Mouse (Mus musculus): Measurements from ENCODE around the gene Nck2. TPM values are rescaled to one million over a fixed set of nuclear protein-coding genes. Genes with fewer than 3 reads are reported as not detected.

Gene Nck2
- polyA plus RNA-seq, 1 experiment from 2014 or later: 37.0 TPM

GRCm38 (mm10) chr1:43477954-43478353 is 33.6 kb downstream of the Nck2 start:
- WGBS: 88% methylated on average over 3 of the region's 3 CpGs
- Histone ChIP-seq H3K4me1 (peaks cover 34% of the 10 kb centered on the region), H3K27me3 (ENCODE audit: insufficient read depth, poor library complexity, severe bottlenecking) (no peaks in the 10 kb centered on the region), H3K36me3 (no peaks in the 10 kb centered on the region), H3K9me3 (no peaks in the 10 kb centered on the region), H3K27ac (no peak overlapping the region), H3K4me3 (no peak overlapping the region)
- no peak for DNase-seq (ENCODE audit: low spot score)

- Histone ChIP-seq H3K27me3 (ENCODE audit: insufficient read depth, poor library complexity, severe bottlenecking) (no peaks in the 10 kb centered on the region), H3K27ac (no peak overlapping the region), H3K4me3 (no peak overlapping the region), H3K36me3 (0 out of 2 replicates have a peak, but pooled peaks cover 2% of the 10 kb centered on the region), H3K4me1 (peaks cover 21% of the 10 kb centered on the region), H3K9me3 (no peaks in the 10 kb centered on the region)
- DNase-seq (ENCODE audit: low spot score): no peak
- WGBS: 92% methylated on average over 9 of the region's 9 CpGs
These were observed 40.8 kb downstream of the Nck2 start for GRCm38 (mm10) chr1:43485204-43485603.

GRCm38 (mm10) chr1:43486500-43486899 is 42.1 kb downstream of the Nck2 start:
- Histone ChIP-seq H3K4me1 (peaks cover 21% of the 10 kb centered on the region), H3K27ac (no peak overlapping the region), H3K4me3 (no peak overlapping the region), H3K36me3 (0 out of 2 replicates have a peak, but pooled peaks cover 2% of the 10 kb centered on the region), H3K27me3 (ENCODE audit: insufficient read depth, poor library complexity, severe bottlenecking) (no peaks in the 10 kb centered on the region), H3K9me3 (no peaks in the 10 kb centered on the region)
- no peak for DNase-seq (ENCODE audit: low spot score)
- WGBS: 72% methylated on average over 3 of the region's 3 CpGs

GRCm38 (mm10) chr1:43486956-43487722 is 42.8 kb downstream of the Nck2 start:
- WGBS: 86% methylated on average over 3 of the region's 3 CpGs

GRCm38 (mm10) chr1:43489311-43489710 is 44.9 kb downstream of the Nck2 start:
- DNase-seq (ENCODE audit: low spot score): no peak
- no peak overlapping the region for H3K4me3 ChIP-seq
- no peaks in the 10 kb centered on the region for H3K27me3 ChIP-seq (ENCODE audit: insufficient read depth, poor library complexity, severe bottlenecking)
- H3K27ac ChIP-seq: no peak overlapping the region
- no peaks in the 10 kb centered on the region for H3K9me3 ChIP-seq
- H3K36me3 ChIP-seq: 0 out of 2 replicates have a peak, but pooled peaks cover 1% of the 10 kb centered on the region
- peaks cover 13% of the 10 kb centered on the region for H3K4me1 ChIP-seq

More at GRCm38 (mm10) chr1:43486956-43487722, 42.8 kb downstream of the Nck2 start:
- Histone ChIP-seq H3K27me3 (ENCODE audit: insufficient read depth, poor library complexity, severe bottlenecking) (no peaks in the 10 kb centered on the region), H3K9me3 (no peaks in the 10 kb centered on the region), H3K27ac (no peak overlapping the region), H3K4me3 (no peak overlapping the region), H3K4me1 (peaks cover 17% of the 10 kb centered on the region), H3K36me3 (0 out of 2 replicates have a peak, but pooled peaks cover 2% of the 10 kb centered on the region)
- DNase-seq (ENCODE audit: low spot score): no peak

- Histone ChIP-seq H3K27ac (no peak overlapping the region), H3K9me3 (no peaks in the 10 kb centered on the region), H3K4me1 (peaks cover 5% of the 10 kb centered on the region), H3K27me3 (ENCODE audit: insufficient read depth, poor library complexity, severe bottlenecking) (no peaks in the 10 kb centered on the region), H3K4me3 (no peak overlapping the region), H3K36me3 (no peaks in the 10 kb centered on the region)
- 91% methylated on average over 8 of the region's 8 CpGs for WGBS
- DNase-seq (ENCODE audit: low spot score): no peak
These were observed 47.3 kb downstream of the Nck2 start for GRCm38 (mm10) chr1:43491506-43492269.

GRCm38 (mm10) chr1:43492803-43493437 is 48.5 kb downstream of the Nck2 start:
- Histone ChIP-seq H3K4me3 (no peak overlapping the region), H3K4me1 (peaks cover 4% of the 10 kb centered on the region), H3K9me3 (no peaks in the 10 kb centered on the region), H3K27me3 (ENCODE audit: insufficient read depth, poor library complexity, severe bottlenecking) (no peaks in the 10 kb centered on the region), H3K36me3 (no peaks in the 10 kb centered on the region), H3K27ac (no peak overlapping the region)
- no peak for DNase-seq (ENCODE audit: low spot score)
- WGBS: 93% methylated on average over 3 of the region's 3 CpGs

- H3K36me3 ChIP-seq: no peaks in the 10 kb centered on the region
- no peaks in the 10 kb centered on the region for H3K9me3 ChIP-seq
- H3K27ac ChIP-seq: no peak overlapping the region
- no peaks in the 10 kb centered on the region for H3K27me3 ChIP-seq (ENCODE audit: insufficient read depth, poor library complexity, severe bottlenecking)
- H3K4me3 ChIP-seq: no peak overlapping the region
- WGBS: 58% methylated on average over 4 of the region's 4 CpGs
- peaks cover 7% of the 10 kb centered on the region for H3K4me1 ChIP-seq
- DNase-seq (ENCODE audit: low spot score): no peak
These were observed 51.7 kb downstream of the Nck2 start for GRCm38 (mm10) chr1:43496051-43496450.

- no peak overlapping the region for H3K4me3 ChIP-seq
- H3K27me3 ChIP-seq (ENCODE audit: insufficient read depth, poor library complexity, severe bottlenecking): no peaks in the 10 kb centered on the region
- H3K36me3 ChIP-seq: no peaks in the 10 kb centered on the region
- no peak for DNase-seq (ENCODE audit: low spot score)
- H3K4me1 ChIP-seq: peaks cover 7% of the 10 kb centered on the region
- H3K9me3 ChIP-seq: no peaks in the 10 kb centered on the region
- no peak overlapping the region for H3K27ac ChIP-seq
- 84% methylated on average over 3 of the region's 3 CpGs for WGBS
These were observed 52.6 kb downstream of the Nck2 start for GRCm38 (mm10) chr1:43496993-43497392.

GRCm38 (mm10) chr1:43497951-43498350 is 53.6 kb downstream of the Nck2 start:
- Histone ChIP-seq H3K4me3 (no peak overlapping the region), H3K9me3 (no peaks in the 10 kb centered on the region), H3K36me3 (no peaks in the 10 kb centered on the region), H3K27me3 (ENCODE audit: insufficient read depth, poor library complexity, severe bottlenecking) (no peaks in the 10 kb centered on the region), H3K4me1 (peaks cover 12% of the 10 kb centered on the region), H3K27ac (no peak overlapping the region)
- DNase-seq (ENCODE audit: low spot score): no peak
- 87% methylated on average over 6 of the region's 6 CpGs for WGBS

- DNase-seq (ENCODE audit: low spot score): no peak
- whole genome bisulfite sequencing: 90% methylated on average over 5 of the region's 5 CpGs
- H3K9me3 ChIP-seq: no peaks in the 10 kb centered on the region
- peaks cover 27% of the 10 kb centered on the region for H3K4me1 ChIP-seq
- H3K27ac ChIP-seq: no peak overlapping the region
- H3K4me3 ChIP-seq: no peak overlapping the region
- no peaks in the 10 kb centered on the region for H3K36me3 ChIP-seq
- H3K27me3 ChIP-seq (ENCODE audit: insufficient read depth, poor library complexity, severe bottlenecking): no peaks in the 10 kb centered on the region
These were observed 55.7 kb downstream of the Nck2 start for GRCm38 (mm10) chr1:43500121-43500520.

- no peak overlapping the region for H3K27ac ChIP-seq
- H3K4me1 ChIP-seq: peaks cover 26% of the 10 kb centered on the region
- H3K36me3 ChIP-seq: no peaks in the 10 kb centered on the region
- H3K4me3 ChIP-seq: no peak overlapping the region
- WGBS: 91% methylated on average over 6 of the region's 6 CpGs
- H3K27me3 ChIP-seq (ENCODE audit: insufficient read depth, poor library complexity, severe bottlenecking): no peaks in the 10 kb centered on the region
- no peak for DNase-seq (ENCODE audit: low spot score)
- H3K9me3 ChIP-seq: no peaks in the 10 kb centered on the region
These were observed 57.0 kb downstream of the Nck2 start for GRCm38 (mm10) chr1:43501143-43501919.
